Mouse (Mus musculus) spleen, postnatal 4 days (tissue): ENCODE measurements around the gene Taz.
A peak's percentile ranks its signal among the peaks of the same experiment; 100 is the strongest.

Experiments
- DNase-seq, 2 experiments: peaks; one replicate each; pipeline ENCODE4 v3.0.0; 2022; ENCODE audit warnings: low spot score in 2 of 2

The Taz gene

GRCm38 (mm10) chrX:74281041-74281731, 526 bp upstream of the Taz start:
- no peak for DNase-seq

GRCm38 (mm10) chrX:74282395-74283091, 831 bp downstream of the Taz start:
- peak; percentile 86 to 90 for DNase-seq

- no peak for DNase-seq
Measured at GRCm38 (mm10) chrX:74283092-74283437, 1.4 kb downstream of the Taz start.

DNA sequence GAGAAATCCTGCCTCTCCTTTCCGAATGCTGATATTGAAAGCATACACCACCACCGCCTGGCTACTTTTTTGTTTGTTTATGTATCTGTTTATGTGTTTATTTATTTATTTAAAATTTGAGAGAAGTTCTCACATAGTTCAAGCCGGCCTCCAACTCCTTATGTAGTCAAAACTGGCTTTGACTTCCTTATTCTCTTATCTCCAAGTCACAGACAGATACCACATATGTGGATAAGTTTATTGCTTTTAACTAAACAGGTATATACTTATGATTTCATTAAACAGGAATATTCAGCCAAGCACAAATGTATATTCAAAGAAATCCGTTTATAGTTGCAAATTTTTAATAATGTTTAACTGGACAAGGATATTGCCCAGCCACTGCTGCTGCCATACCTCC, 11.7 kb downstream of the Taz start:
- no peak for DNase-seq

- peak; percentile 94 for DNase-seq
Measured at GRCm38 (mm10) chrX:74296538-74297448, 15.1 kb downstream of the Taz start, which contains the start of gene Atp6ap1. Atp6ap1 (plus strand) TSS chrX:74297097.

DNA sequence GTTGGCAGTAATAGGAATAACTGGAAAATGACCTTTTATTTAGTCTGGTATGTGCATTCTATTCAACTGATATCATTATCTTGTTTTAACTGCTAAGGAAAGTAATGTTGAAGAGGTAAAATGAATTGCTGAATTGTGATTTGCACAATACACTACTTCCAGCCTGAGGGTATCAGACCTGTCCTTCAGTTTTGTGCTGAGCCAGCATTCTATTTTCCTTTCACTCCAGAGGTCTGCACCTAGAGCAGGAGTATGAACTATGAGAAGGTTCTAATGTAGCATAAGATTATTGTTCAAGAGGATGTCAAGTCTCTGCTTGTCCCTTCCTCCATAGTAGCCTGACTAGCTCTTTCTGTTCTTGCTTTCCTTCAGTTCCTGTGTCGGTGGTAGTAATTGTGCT, 16.6 kb downstream of the Taz start:
- DNase-seq, result no peak

DNA sequence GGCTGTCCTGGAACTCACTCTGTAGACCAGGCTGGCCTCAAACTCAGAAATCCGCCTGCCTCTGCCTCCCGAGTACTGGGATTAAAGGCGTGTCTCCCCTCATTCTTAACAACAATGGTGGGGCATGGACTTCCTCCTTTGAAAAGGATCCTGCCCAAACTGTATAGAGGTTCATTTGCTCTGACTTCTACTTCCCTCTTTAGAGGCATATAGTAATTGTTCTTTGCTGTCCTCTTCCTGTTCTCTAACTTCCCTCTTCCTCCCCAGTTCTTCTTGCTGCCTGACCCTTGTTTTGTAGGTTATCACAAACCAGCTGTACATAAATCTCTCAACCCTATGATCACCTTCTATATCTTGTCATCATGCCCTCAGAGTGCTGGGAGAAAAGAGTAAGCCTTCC, 18.0 kb downstream of the Taz start:
- no peak for DNase-seq

- peak; percentile 73 to 89 for DNase-seq
Measured at GRCm38 (mm10) chrX:74304867-74305700, 23.4 kb downstream of the Taz start, which contains the start of gene Gdi1. Gdi1 (plus strand) TSS chrX:74304998.

DNA sequence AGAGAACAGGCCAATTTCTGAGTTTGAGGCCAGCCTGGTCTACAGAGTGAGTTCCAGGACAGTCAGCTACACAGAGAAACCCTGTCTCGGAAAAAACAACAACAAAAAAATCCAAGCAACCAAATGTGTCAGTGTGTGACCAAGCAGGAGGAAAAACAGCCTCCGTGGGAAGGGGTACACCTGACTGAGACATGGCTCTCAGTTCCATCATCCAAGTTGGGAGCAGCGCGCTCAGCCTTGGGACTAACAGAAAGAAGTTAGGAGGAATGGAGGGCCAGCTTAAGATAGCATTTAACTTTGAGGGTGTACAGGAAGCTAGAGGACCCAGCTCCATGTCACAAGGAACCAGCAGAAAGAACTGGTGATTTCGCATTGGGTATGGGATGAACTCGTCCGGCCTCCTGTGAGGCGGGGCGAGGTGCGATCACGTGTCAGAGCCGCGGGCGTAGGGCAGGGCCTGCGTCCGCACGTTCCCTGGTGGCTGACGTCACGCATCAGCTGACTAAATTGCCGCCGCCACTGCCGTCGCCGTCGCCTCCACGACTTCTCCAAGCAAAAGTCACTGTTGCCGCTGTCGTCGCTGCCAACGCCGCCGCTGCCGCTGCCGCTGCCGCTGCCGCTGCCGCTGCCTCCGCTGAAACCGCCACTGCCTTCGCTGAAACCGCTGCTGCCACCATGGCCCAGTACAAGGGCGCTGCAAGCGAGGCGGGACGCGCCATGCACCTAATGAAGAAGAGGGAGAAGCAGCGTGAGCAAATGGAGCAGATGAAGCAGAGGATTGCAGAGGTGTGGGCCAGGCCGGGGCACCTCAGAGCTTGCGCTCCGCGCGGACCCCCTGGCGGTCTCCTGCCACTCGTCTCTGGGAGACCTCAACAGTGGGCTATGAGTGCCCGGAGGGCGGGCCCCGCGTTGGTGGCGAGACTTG, 31.1 kb downstream of the Taz start, which contains the start of gene Fam50a:
Fam50a (plus strand) TSS at position 494 of the 925 bp plus-strand sequence.
- peak; percentile 85 to 90 for DNase-seq

- peak; percentile 55 to 79 for DNase-seq
Measured at GRCm38 (mm10) chrX:74328725-74329161, 47.0 kb downstream of the Taz start, which contains the start of gene Plxna3. Plxna3 (plus strand) TSS chrX:74329066.

DNA sequence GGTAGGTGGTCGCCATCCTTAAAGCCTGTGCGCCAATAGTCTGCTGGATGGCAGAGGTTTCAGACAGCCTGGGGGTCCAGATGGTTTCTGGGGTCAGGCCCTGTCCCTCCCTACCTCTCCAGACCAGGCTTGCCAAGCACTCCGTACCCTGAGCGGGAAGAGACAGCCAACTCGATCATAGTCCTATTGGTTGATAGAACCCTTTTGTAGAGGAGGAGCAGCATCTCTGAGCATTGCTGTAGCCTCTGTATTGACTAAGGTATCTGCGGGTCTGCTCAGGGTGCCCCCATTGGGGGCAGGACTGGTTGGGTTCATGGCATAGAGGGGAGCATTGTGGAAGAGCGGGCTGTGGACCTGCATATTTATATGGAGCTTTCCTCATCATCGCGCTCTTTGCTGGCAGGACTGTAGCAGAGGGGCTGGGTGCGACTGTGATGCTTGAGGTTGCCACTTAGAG, 47.5 kb downstream of the Taz start:
- no peak for DNase-seq

- no peak for DNase-seq
Measured at GRCm38 (mm10) chrX:74330166-74330930, 48.6 kb downstream of the Taz start.
